Mouse (Mus musculus) thymus, postnatal 0 days (tissue): ENCODE data around the gene Gm17332. TPM values are rescaled to one million over a fixed set of nuclear protein-coding genes. Genes with fewer than 3 reads are reported as not detected.
"Not testable (repeated sequence)": the region's sequence is repeated elsewhere in the genome, so short reads cannot be mapped to it uniquely, and the experiment has no call there.

ENCODE experiments used
- DNase-seq: peaks from one replicate; pipeline ENCODE4 v3.0.0-alpha.2; 2015; ENCODE audit warnings: low spot score
- polyA plus RNA-seq: library from polyadenylated mRNA; unstranded; fragments of >200 nt; fragmentation: Nextera tagmentation; extraction: Ambion mirVana; gene quantifications from 2 replicates; pipeline ENCODE4 v1.2.1, GENCODE M21; 2015

The Gm17332 gene
- not detected in 2 replicates for polyA plus RNA-seq

DNA sequence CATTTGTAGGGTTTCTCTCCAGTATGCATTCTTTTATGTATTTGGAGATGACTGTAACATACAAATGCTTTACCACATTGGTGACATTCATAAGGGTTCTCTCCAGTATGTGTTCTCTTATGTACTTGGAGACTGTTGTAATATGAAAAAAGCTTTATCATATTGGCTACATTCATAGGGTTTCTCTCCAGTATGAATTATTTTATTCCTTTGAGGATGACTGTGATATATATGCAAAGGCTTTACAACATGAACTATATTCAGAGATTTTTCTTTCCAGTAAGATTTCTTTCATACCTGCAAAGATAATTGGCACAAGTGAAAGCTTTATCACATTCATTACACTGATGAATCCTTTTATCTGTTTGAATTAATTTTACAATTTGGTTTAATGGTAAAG is at the start of gene Gm17332:
Gene Gm17332 (minus strand): TSS at position 101 of the 400 bp plus-strand sequence.
- DNase-seq, result no peak

DNA sequence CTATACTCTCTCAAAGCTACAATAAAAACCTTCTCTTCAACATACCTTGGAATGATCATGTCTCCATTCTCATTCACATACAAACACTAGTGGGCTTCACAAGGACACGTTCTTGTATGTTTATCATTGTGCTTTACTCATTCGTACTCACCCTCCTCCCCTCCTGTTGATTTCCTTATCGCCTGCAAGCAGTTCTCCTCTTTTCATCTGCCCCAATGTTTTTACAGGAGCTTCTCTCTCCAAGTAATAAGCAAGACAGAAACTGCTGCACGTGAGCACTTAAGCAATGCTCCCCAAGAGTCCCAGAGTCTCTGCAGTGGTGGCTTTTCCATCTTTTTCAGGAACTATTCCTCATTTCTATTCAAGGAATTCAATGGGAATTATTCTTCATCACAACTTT is 47.7 kb upstream of the Gm17332 start:
- no peak for DNase-seq

DNA sequence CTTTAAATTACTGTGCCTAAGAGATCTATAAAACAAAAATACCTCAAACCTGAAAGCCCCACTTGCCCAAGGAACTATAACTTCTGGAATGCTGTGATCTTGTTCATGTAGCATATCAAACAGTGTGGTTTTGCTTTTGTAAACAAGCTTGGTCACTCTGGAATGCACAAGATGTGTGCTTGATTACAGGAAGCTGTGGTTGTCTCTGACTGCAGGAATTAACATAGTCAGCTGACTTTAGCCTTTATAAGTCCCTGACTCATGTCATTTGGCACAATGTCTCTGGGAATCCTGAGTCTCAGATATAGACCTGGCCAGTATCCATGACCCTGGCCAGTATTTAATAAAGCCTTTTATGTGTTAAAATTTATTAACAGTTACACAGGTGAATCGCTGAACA is 43.1 kb upstream of the Gm17332 start:
- no peak for DNase-seq

DNA sequence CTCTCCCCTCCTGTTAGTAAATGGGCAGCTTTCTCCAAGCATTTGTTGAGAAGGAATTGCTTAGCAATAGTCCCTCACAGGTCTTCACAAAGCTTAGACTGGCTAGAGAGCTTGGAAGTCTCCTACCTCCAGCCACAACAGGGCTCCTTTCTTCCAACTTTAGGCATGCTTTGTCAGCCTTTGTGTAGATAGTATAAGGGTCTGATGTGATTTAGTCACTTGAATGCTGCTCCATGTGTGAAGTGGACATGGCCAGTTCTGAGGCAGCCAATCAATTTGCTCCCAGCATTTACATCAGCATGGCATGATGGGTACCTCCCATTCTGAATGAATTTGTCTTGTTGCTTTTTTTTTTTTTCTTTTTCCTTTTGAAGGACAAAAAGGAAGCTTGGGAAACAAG is 35.7 kb upstream of the Gm17332 start:
- no peak for DNase-seq

DNA sequence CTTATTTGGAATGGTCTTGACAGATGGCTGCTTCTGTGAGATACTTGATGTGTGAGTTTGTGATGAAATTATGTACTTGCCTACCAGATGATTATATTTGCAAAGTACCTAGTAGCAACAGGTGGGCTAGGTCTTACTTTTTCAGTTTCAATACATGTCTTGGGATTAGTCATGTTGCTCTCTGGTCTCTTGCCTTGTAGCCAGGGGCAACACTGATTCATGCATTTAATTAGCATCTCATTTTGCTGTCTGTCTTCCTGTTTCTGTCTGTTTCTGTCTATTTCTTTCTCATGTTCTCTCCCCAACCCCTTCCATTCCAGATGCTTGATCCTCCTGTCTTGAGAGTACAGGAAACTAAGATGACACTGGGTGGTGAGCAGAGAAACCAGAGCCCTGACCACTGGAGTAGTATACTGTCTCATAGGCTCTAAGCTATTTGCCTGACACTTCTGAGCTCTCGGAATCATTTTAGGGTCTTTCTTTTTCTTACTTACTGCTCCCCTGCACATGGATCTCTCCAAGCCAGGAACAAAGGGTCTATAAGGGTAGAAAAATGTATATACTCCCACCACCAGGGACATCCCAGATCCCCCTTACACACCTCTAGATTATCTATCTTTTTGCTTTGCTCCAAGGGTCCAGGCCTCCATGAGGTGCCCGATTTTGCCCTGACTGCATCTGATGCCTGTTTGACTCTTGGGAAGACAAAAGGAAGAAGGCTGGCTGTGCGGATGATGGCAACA is 13.5 kb upstream of the Gm17332 start:
- no peak for DNase-seq

DNA sequence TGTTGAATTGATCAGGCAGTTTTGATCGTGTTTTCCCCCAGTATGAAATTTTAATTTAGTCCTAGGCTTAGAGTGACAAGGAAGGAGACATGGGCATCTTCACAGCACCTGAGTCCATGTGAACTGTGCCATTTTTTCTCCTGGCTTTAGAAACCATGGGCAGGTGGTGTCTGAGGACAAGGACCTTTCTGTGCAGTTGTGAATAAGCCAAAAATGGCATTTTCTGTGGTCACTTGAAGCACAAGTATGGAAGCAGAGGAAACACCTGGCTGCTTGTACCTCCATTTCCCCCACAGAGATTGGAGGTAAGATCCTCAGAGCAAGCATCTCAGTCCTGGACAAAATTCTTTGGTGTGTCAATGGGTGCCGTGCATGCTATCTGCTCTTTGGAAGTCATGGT is 12.5 kb upstream of the Gm17332 start:
- DNase-seq, result no peak

DNA sequence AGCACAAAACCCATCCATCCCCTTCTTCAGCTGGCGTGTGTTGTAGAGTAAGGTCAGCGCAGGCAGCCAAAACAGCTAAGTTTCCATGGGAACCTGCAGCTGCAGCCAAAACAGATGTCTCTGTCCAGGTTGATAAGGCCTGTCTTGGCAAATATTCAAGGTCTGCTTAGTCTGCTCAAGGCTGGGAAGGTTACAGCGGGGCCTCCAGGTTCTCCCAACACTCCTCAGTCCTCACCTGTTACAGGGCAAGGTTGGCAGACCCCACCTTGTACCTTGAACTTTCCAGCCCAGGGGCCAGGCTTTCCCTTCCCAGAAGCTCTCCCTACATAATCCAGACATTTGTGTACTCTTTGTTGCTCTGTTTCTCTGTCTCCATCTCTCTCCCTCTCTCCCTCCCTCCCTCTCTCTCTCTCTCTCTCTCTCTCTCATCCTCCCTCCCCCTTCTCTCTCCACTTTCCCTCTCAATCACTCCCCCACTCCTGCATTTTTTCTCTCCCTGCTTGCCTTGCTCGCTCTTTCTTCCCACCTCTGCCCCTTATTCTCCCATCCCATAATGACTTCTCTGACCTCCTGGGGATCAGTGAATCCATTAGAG is 12.1 kb downstream of the Gm17332 start:
- DNase-seq, result no peak

DNA sequence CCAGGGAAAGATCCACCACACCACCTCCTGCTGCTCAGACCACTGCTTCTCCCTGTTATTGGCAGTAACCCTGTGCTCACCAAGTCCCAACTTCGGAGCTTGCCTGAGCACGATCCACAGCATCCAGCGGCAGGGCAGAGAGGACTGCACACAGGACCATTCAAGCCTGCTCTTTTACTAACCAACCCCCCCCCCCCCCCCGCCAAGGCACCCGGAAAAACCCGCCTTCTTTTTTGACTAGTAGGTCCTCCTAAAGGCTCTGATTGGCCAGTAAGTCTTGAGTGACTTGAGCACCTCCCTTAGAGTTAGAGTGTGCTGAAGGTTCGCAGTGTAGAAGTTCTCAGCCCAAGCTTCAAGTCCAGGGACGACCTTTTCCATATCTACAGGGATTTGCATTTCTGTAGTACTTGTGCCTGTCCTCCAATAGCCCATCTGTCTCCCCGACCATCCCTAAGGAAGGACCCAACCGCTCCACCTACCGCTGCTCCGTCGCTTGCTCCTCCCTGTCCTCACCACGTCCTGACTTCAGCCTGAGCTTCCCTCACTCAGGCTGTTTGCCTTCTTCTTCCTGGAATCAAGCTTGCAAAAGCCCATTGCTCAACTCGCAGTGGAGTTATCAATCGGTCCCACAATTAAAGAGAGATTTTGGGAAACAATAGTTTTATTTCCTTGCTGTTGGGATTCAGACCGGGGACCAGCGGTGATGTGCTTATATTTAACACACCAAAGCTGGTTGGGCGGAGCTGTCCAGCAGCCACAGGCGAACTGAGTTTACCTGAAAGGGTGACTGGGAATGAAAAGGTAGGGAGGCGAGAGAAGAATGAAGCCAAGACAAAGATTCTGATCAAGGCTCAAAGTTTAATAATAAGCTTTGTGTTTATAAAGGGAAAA is 12.9 kb downstream of the Gm17332 start:
- no peak for DNase-seq

DNA sequence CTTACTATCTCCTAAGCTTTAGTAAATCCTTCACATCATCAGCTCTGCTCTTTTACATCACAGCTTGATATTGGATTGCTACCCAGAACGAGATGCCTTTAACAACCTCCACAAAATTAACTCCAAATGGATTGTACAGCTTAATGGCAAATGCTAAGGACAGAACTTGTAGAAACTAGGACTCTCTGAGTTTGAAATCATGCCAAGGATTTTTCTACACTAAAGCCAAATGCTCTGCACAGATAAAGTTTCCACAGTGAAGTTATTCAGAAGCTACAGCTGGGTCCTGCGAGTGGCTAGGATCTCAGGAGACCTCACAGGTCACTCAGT is 13.5 kb downstream of the Gm17332 start:
- DNase-seq, result no peak

DNA sequence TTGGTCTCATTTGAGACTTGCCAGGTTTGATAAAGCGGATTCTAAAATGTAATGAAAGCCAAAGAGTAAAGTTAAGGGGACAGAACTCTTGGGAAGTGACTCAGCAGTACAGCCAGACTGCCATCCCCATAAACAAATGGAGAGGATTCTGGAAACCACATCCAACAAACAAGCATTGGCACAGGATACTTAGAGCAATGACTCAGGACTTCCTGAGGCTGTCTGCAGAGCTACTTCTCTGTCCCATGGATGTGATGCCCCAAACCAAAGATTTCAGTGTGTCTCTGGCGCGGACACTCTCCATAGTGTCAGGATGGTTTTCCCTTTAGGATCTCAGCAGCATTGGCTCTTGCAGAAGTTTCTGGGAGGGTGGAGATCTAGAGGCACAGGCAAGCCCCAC is 25.2 kb downstream of the Gm17332 start:
- no peak for DNase-seq

DNA sequence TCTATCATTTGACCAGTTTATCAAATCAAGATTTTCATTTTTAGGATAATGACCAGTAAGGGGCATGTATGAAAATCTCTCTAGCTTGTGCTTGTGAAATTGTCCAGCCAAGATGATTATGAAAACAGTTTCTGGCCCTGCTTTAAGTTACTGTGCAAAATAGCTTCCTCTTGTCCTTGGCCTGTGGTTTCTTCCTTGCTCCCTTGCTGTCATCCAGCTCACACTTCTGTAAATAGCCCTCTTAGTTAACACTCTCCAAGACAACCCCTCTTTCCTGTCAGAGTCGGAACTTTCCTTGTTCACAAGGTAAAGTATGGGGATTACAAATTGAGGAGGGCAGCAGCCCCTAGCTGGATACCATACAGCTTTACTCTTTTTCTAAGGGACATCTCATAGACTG is 43.9 kb downstream of the Gm17332 start:
- DNase-seq, result not testable (repeated sequence)

DNA sequence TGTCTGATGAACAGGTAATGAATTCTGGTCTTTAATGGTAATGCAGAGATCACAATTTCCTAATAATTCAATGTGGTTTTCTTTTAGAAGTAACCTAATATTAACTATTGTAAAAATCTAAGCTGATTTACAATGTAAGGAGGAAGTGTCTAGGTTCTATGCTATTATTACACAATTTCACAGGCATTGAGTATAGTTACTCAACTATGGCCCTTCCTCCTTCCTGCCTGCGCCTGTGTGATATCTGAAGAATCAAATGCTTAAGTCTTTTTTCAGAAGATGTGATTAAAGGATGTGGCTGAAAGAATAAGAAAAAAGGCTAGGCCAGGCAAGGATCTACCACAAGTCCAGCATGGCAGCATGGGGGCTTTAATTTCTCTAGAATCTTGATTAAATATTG is 47.4 kb downstream of the Gm17332 start:
- not testable (repeated sequence) for DNase-seq

DNA sequence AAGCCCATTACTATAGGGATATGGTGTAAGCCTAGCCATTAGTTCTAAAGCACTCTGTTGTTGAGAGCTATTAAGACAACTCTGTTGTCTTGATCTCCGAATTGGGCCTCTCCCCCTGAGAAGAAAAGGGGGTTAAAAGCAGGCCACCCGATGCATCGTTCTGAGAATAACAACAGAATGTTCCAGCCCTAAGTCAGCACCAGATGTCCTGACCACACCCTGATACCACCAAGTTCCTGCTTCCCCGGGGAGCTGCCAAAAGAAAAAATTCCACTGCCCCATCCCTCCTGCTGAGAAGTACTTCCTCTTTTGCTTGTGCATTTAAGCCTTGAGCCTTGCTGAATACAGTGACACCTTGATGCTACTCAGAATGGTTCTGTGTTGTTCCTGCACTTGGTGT is 48.5 kb downstream of the Gm17332 start:
- DNase-seq, result not testable (repeated sequence)

Other genes starting within 250 kb of the Gm17332 start
- gene Erlec1, start 228.1 kb downstream of the Gm17332 start, polyA plus RNA-seq, result 9.2 and 10.5 TPM in 2 replicates
- 12.5 and 13.3 TPM in 2 replicates for gene Chac2, start 196.1 kb downstream of the Gm17332 start, polyA plus RNA-seq
- 2.8 and 2.9 TPM in 2 replicates for gene Stc2, start 187.6 kb upstream of the Gm17332 start, polyA plus RNA-seq